Mouse (Mus musculus) hindbrain, embryonic 10.5 days (tissue): ENCODE results near the gene Nkx2-3. TPM values are rescaled to one million over a fixed set of nuclear protein-coding genes. Genes with fewer than 3 reads are reported as not detected.

Source experiments
- DNase-seq: peaks from one replicate; pipeline ENCODE4 v3.0.0-alpha.2; 2017; ENCODE audit warnings: low spot score
- H3K27ac ChIP-seq: fragments of 300-500 bp; sonication (generic); 2 replicates; pipeline ENCODE4 v1.5.1; 2016; ENCODE audit warnings: mild to moderate bottlenecking, moderate library complexity
- H3K27me3 ChIP-seq: fragments of 300-500 bp; sonication (generic); 2 replicates; pipeline ENCODE4 v1.6.1; 2016; ENCODE audit warnings: mild to moderate bottlenecking; ENCODE audit not compliant: poor library complexity, insufficient read depth, severe bottlenecking
- H3K36me3 ChIP-seq: fragments of 300-500 bp; sonication (generic); 2 replicates; pipeline ENCODE4 v1.6.1; 2016; ENCODE audit warnings: mild to moderate bottlenecking, moderate library complexity
- H3K4me1 ChIP-seq: fragments of 300-500 bp; sonication (generic); replicated peaks from 2 replicates; pipeline ENCODE4 v1.6.1; 2016; ENCODE audit warnings: mild to moderate bottlenecking
- H3K4me3 ChIP-seq: fragments of 300-500 bp; sonication (generic); 2 replicates; pipeline ENCODE4 v1.5.1; 2016; ENCODE audit warnings: mild to moderate bottlenecking, moderate library complexity
- H3K9me3 ChIP-seq: fragments of 300-500 bp; sonication (generic); 2 replicates; pipeline ENCODE4 v1.6.1; 2016; ENCODE audit warnings: mild to moderate bottlenecking, moderate library complexity
- WGBS: fragments of 180-500 bp; shearing (Covaris S2); methylation state at CpG from one replicate; pipeline ENCODE4 v1.1.7; 2016; 5-methylcytosine and 5-hydroxymethylcytosine counted together
- polyA plus RNA-seq: library from polyadenylated mRNA; unstranded; fragments of >200 nt; fragmentation: Nextera tagmentation; extraction: Ambion mirVana; gene quantifications from 2 replicates; pipeline ENCODE4 v1.2.1, GENCODE M21; 2016

Gene Nkx2-3
- polyA plus RNA-seq, 1 experiment from 2014 or later = 1.0 TPM

DNA sequence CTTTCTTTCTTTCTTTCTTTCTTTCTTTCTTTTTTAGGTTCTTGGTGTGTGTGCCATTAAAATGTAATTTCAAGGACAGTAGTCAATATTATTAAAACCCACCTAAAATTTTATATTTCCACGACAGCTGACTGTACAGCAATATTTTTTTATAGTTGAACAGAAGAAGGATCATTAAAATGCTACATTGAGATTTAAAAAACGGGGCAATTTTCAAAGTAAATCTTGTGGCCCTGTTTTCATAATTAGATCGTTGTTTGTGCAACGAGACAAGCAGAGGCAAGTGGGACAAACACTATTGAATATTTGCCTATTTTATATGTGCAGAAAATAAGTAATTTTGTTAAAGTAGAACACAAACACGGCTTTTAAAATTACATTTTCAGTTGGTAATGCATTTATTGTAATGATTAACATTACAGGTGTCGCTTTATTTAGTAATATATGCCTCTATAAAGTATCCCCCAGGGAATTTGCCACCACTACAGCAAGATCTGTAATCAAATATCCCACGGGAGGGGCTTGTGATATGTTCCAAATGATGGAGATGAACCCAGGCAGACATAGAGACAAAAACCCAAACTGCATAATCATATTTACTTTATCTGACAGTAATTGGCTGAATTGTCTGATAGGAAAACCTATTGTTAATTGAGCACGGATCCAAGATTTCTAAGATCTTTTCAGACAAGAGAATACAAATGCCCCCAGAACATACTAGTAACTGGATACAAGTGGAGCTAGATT is 3.2 kb upstream of the Nkx2-3 start:
- Histone ChIP-seq H3K27me3 (peaks cover 100% of the 10 kb centered on the region), H3K4me3 (no peak overlapping the region), H3K27ac (no peak overlapping the region), H3K36me3 (no peaks in the 10 kb centered on the region), H3K9me3 (no peaks in the 10 kb centered on the region), H3K4me1 (peaks cover 27% of the 10 kb centered on the region)
- WGBS = 12% methylated on average over 8 of the region's 8 CpGs
- DNase-seq = no peak

- 2% methylated on average over 25 of the region's 25 CpGs for WGBS
- H3K4me3 ChIP-seq = peak overlapping the region; percentile 22; the same call in 1 of the 2 replicates
- peak; percentile 51 for DNase-seq
- H3K4me1 ChIP-seq = peaks cover 35% of the 10 kb centered on the region
- H3K9me3 ChIP-seq = no peaks in the 10 kb centered on the region
- H3K36me3 ChIP-seq = no peaks in the 10 kb centered on the region
- peaks cover 100% of the 10 kb centered on the region for H3K27me3 ChIP-seq
- no peak overlapping the region for H3K27ac ChIP-seq
Measured at GRCm38 (mm10) chr19:43609458-43610330, 2.4 kb upstream of the Nkx2-3 start.

DNA sequence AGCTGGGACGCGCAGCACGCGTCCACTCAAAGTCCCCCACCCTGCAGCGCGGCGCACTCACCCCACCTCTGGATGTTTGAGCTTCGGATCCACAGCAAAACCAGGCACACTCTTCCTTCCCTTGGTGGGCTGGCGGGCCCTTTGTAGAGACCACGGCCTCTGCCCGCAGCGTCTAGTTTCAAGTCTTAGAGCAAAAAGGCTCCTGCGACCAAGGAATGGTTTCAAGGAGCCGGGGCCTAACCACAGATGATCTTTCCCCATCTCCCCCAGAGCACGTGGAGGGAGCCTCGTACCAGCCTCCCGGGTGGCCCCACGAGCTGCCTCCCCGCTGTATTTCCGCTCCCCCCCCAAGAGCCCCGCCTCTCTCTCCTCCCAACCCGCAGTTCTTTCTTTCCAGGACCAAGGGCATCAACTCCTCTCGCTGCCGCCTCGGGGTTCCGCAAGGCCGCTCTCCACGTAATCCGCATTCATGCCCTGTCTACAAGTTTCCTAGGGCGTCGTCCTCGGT is 1.7 kb upstream of the Nkx2-3 start:
- Histone ChIP-seq H3K4me3 (peak overlapping the region; percentile 22; the same call in 1 of the 2 replicates), H3K4me1 (peaks cover 42% of the 10 kb centered on the region), H3K9me3 (no peaks in the 10 kb centered on the region), H3K27me3 (peaks cover 100% of the 10 kb centered on the region), H3K27ac (no peak overlapping the region), H3K36me3 (no peaks in the 10 kb centered on the region)
- WGBS = under 1% methylated on average over 32 of the region's 32 CpGs
- peak; percentile 57 for DNase-seq

DNA sequence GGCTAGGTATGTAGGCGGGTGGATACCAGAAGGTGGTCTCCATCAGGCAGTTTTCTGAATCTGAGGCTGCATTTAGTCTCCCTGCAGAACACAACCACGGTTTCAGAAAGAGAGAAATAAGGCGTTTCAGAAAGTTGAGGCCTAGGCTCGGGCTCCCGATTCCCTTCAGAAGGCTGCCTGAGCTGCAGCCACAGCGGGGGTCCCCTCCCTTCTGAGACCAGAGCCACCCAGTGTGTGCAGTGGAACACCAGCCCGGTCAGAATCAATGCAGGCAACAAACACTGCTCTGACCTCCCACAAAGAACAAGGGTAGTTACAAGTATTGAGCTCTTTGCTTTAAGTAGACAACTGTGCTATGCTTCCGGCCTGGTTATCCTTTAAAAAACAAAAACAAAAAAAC is 1.0 kb upstream of the Nkx2-3 start:
- Histone ChIP-seq H3K36me3 (no peaks in the 10 kb centered on the region), H3K4me1 (peaks cover 49% of the 10 kb centered on the region), H3K27ac (no peak overlapping the region), H3K9me3 (no peaks in the 10 kb centered on the region), H3K4me3 (no peak overlapping the region), H3K27me3 (peaks cover 100% of the 10 kb centered on the region)
- under 1% methylated on average over 8 of the region's 8 CpGs for WGBS
- DNase-seq = peak; percentile 47

- Histone ChIP-seq H3K9me3 (no peaks in the 10 kb centered on the region), H3K27me3 (peaks cover 100% of the 10 kb centered on the region), H3K4me1 (peaks cover 54% of the 10 kb centered on the region), H3K36me3 (no peaks in the 10 kb centered on the region), H3K27ac (no peak overlapping the region), H3K4me3 (0 out of 2 replicates have a peak overlapping the region, but pooled peaks have one; percentile 35)
- DNase-seq = peak; percentile 46
- 2% methylated on average over 12 of the region's 12 CpGs for WGBS
Measured at GRCm38 (mm10) chr19:43611561-43611960, 564 bp upstream of the Nkx2-3 start.

DNA sequence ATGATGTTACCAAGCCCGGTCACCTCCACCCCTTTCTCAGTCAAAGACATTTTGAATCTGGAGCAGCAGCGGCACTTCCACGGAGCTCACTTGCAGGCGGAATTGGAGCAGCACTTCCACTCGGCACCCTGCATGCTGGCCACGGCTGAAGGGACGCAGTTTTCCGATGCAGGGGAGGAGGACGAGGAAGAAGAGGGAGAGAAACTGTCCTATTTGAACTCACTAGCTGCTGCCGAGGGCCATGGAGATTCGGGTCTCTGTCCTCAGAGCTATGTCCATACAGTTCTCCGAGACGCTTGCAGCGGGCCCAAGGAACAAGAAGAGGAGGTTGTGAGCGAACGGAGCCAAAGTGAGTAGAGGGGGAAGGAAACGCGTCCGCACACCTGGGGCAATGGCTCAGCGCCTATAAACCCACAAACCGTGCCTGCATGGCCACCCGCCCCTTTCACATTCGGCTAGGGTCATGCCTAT is 411 bp downstream of the Nkx2-3 start:
- DNase-seq = peak; percentile 62
- WGBS = under 1% methylated on average over 23 of the region's 23 CpGs
- Histone ChIP-seq H3K36me3 (no peaks in the 10 kb centered on the region), H3K4me1 (peaks cover 62% of the 10 kb centered on the region), H3K27ac (no peak overlapping the region), H3K4me3 (peak overlapping the region; percentile 35), H3K9me3 (no peaks in the 10 kb centered on the region), H3K27me3 (peaks cover 100% of the 10 kb centered on the region)

DNA sequence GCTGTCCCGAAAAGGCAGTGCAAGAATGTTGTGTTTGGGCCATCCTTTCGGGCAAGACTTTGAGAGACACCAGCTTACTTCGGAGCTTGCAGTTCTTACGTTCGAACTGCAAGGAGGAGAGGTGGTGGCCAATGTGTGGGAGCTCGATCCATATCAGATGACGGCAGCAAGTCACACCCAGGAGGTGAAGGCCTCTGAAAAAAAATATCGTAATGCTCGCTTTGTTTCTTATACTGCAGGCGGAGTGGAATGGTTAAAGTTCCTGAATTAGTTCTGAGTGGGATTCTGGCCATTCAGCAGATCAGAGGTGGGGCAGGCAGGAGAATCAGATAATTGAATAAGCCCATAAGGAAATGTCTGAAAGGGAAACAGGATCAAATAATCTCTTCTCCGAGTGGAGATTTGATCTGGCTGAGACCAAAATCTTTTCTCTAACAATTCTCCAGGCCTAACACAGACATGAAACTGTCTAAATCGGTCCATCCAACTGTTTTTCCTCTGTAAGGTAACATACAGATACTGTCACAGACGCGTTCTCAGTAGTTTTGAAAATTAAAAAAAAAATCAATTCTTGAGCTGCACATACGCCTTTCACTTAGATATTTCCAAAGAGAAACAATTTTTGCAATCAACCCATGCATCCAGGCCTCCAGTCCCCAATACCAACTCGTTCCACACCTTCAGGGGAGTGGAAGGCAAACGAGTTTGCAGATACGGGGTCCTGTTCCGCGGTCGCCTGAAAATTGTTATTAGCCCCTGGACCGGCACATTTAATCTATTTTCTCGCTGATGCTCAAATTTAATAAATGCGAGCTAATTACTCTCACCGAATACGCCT is 1.4 kb downstream of the Nkx2-3 start:
- Histone ChIP-seq H3K27ac (no peak overlapping the region), H3K36me3 (no peaks in the 10 kb centered on the region), H3K4me1 (peaks cover 62% of the 10 kb centered on the region), H3K4me3 (peak overlapping the region; percentile 52), H3K9me3 (no peaks in the 10 kb centered on the region), H3K27me3 (peaks cover 100% of the 10 kb centered on the region)
- peak; percentile 35 for DNase-seq
- WGBS = 2% methylated on average over 26 of the region's 26 CpGs

GRCm38 (mm10) chr19:43614341-43615073 is 2.4 kb downstream of the Nkx2-3 start:
- Histone ChIP-seq H3K27ac (peak overlapping the region; percentile 81), H3K4me3 (peak overlapping the region; percentile 52), H3K27me3 (peaks cover 100% of the 10 kb centered on the region), H3K36me3 (no peaks in the 10 kb centered on the region), H3K4me1 (peaks cover 62% of the 10 kb centered on the region), H3K9me3 (no peaks in the 10 kb centered on the region)
- under 1% methylated on average over 92 of the region's 92 CpGs for WGBS
- DNase-seq = peak; percentile 72

- WGBS = under 1% methylated on average over 20 of the region's 20 CpGs
- peaks cover 62% of the 10 kb centered on the region for H3K4me1 ChIP-seq
- peaks cover 100% of the 10 kb centered on the region for H3K27me3 ChIP-seq
- DNase-seq = no peak
- H3K4me3 ChIP-seq = peak overlapping the region; percentile 52
- H3K36me3 ChIP-seq = no peaks in the 10 kb centered on the region
- peak overlapping the region; percentile 81 for H3K27ac ChIP-seq
- no peaks in the 10 kb centered on the region for H3K9me3 ChIP-seq
Measured at GRCm38 (mm10) chr19:43615074-43615445, 2.9 kb downstream of the Nkx2-3 start.

DNA sequence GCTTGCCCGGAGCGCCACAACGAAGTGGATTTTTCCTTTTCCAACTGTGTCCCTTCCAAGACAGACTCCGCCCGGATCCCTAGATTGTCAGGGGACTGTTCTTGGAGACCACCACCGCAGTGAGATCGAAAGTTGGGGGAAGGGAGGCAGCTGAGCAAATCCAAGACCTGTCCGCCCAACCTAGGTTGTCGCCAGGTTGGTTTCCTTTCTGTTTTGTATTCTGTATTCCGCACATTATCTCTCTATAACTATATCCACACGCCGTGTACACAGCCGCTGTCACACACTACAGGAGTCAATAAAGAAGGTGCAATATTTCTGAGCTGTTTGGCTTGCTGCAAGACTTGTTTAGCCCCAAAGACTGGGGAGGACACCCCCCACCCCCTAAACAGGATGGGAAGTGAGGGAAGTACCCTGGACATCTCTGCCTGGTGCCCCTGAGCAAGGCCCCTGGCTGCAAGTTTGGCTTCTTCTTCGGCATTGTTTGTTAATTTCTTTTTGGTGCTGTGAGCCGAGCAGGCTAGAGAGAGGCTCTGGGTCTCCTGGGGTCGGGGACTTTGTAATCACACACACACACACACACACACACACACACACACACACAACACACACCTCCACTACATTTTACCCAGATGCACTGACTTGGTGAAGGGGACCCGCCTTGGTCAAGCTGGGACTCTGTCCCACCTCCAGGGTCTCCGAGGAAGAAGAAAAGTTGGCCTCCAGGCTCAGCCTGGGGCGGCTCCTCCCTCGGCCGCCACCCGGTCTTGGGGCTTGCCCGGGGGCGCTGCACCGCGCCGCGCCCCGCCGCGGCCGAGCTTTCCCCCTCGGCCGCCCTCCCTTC is 3.7 kb downstream of the Nkx2-3 start:
- DNase-seq = peak; percentile 63
- Histone ChIP-seq H3K27ac (peak overlapping the region; percentile 81), H3K4me3 (peak overlapping the region; percentile 52), H3K9me3 (no peaks in the 10 kb centered on the region), H3K36me3 (no peaks in the 10 kb centered on the region), H3K27me3 (peaks cover 100% of the 10 kb centered on the region), H3K4me1 (peaks cover 55% of the 10 kb centered on the region)
- WGBS = under 1% methylated on average over 34 of the region's 34 CpGs

DNA sequence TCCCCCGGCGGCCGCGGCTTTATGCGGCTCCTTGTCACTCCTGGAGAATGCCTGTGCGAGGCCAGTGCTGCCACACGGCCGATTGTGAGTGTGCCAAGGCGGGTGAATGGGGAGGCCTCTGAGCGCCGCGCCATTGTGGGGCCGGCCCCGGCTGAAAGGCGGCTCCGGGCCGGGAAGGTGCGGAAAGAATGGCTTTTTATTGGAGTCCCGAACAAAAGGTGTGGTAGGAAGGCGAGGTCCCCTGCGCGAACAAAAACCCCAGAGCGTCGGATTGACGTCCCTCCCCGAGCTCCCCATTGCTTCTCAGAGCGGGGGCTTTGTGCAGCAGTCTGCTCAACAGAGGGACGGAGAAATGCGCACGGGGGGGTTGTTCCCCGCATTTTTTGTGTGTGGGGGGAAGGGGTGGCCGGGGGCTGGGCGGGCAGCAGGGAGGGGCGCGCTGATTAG is 4.3 kb downstream of the Nkx2-3 start:
- no peaks in the 10 kb centered on the region for H3K36me3 ChIP-seq
- H3K4me3 ChIP-seq = peak overlapping the region; percentile 52
- under 1% methylated on average over 35 of the region's 35 CpGs for WGBS
- peak overlapping the region; percentile 80 for H3K27ac ChIP-seq
- H3K9me3 ChIP-seq = no peaks in the 10 kb centered on the region
- peaks cover 51% of the 10 kb centered on the region for H3K4me1 ChIP-seq
- DNase-seq = peak; percentile 86
- H3K27me3 ChIP-seq = peaks cover 100% of the 10 kb centered on the region
